Mouse (Mus musculus) T-helper 1 cell (primary cell): ENCODE results near the gene Wdr54.

Experiments
- in situ Hi-C: fragments of 300-600 bp; cut with MboI, MseI; formaldehyde crosslinking; loops from one replicate; pipeline ENCODE4 v1.15.1; 2025; ENCODE audit warnings: high pct_unique_total_duplicates

The Wdr54 gene

DNA sequence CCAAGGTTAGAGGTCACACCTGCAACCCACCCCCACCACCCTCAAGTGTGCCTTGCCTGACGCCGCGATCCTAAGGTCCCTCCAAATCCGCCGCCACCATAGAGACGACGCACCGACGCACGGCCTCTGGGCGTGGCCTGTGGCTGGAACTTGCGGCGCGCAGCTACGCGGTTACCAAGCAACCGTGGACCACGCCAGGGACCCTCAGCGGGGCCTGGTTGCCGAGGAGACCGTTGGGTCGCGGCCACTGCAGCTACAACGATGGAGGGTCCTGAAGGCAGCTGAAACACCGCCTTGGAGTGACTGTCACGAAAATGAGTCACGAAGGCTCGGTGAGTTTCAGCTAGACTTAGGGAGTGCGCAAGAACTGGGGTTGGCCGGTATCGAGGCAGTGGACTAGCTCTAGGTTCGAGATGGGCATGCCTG lies at the start of gene Wdr54, which contains the start of gene 1700003E16Rik:
Wdr54 (minus strand) TSS at position 139 of the 426 bp plus-strand sequence.
1700003E16Rik (plus strand) TSS at position 146 of the 426 bp plus-strand sequence.
- in situ Hi-C loops = loop anchor here (5.0 kb wide), 1 partner anchor 49 kb away; the partner anchor contains the start of gene Mrpl53

DNA sequence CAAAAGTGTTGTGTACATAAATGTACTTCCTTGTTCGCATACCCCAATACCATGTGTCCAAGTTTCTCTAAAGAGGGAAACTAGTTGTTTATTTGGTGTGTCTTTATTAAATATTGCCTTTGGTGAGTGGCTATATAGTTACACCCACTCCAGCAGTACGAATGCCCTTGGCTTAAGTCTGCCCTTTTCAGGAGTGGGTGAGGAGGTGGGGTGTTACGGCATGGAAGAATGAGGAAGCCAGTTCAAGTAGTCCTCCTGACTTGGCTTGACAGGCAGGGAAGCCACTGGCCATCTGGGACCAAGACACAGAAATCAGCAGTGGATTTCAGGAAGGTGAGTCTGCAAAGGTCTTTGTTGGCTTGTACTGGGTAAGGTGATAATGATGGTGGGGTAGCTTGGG lies 49.7 kb upstream of the Wdr54 start:
- in situ Hi-C loops = no loop called here

DNA sequence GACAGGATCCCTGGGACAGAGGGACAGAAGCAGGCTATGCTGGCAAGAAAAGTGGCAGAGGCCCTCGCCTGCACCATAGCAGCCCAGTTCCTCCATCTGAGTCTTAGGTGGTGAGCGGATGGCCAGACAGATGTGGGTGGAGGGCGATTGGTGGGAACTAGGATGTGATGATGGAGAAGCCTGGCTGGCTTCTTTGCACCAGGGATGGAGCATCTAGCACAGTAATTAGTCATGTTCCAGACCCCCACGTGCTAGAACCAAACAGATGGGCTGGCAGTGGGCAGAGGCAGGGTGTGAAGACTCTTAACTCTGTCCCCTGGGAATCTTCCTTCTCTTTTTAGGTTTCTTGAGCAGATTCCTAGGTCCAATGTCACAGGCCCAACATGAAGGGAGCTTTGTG lies 47.1 kb upstream of the Wdr54 start:
- in situ Hi-C loops = no loop called here

DNA sequence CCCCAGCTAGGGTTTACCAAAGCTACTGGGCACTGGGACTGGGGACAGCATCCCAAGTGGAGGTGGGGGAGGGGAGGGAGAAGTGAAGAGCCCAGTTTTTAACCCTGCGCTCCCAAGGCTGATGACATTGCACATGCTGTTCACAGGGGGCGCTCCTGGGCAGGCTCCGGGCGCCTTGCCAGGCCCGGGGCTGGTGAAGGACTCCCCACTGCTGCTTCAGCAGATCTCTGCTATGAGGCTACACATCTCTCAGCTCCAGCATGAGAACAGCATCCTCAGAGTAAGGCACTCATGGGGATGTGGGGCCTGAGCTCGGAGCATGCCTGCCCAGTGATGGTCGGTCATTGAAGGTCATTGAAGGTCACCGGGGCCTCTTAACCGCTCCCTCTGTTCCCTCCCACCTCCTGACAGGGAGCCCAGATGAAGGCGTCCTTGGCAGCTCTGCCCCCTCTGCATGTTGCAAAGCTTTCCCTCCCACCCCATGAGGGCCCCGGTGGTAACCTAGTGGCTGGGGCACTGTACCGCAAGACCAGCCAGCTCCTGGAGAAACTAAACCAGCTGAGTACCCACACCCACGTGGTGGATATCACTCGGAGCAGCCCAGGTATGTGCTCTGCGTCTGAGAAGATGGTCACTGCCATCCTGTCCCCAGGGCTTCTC lies 41.3 kb upstream of the Wdr54 start:
- in situ Hi-C loops = loop anchor here (10.0 kb wide), 1 partner anchor 337 kb away; the partner anchor contains the start of gene Actg2

DNA sequence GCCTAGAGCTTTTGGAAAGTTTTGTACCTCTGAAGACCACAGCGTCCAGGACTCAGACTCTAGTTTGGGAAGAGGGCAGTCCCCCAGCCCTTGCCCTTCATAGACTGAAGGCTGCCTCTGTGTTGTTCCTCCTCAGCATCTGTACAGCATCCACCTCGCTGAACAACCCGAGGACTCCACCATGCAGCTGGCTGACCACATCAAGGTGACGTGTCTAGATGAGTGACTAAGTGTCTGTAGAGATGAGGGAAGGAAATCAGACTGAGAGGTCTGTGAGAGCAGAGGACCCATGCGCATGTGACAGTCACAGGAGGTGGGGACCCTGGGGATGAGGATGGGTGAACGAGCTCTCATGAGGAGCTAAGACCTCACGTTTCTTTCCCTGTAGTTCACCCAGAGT lies 37.4 kb upstream of the Wdr54 start:
- in situ Hi-C loops = loop anchor here (10.0 kb wide), 1 partner anchor 341 kb away; the partner anchor contains the start of gene Actg2

DNA sequence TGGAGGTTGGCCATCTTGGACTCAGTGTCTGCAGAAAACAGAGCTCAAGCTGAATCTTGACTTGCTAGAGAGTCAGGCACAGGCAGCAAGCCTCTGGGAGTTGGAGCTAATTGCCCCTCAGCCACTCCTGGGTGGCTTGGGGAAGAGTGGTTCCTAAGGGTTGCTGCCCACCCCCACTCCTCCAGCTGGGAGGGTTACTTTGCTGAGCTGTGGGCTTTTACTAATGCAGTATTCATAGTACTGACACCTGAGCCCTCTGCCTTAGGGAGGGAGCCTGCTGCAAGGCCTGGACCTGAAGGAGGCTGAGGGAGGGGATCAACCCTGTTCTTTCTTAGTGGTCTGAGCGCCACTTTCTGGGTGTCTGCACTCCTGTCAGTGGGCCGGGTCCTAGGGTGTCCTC lies 30.7 kb upstream of the Wdr54 start:
- in situ Hi-C loops = no loop called here

DNA sequence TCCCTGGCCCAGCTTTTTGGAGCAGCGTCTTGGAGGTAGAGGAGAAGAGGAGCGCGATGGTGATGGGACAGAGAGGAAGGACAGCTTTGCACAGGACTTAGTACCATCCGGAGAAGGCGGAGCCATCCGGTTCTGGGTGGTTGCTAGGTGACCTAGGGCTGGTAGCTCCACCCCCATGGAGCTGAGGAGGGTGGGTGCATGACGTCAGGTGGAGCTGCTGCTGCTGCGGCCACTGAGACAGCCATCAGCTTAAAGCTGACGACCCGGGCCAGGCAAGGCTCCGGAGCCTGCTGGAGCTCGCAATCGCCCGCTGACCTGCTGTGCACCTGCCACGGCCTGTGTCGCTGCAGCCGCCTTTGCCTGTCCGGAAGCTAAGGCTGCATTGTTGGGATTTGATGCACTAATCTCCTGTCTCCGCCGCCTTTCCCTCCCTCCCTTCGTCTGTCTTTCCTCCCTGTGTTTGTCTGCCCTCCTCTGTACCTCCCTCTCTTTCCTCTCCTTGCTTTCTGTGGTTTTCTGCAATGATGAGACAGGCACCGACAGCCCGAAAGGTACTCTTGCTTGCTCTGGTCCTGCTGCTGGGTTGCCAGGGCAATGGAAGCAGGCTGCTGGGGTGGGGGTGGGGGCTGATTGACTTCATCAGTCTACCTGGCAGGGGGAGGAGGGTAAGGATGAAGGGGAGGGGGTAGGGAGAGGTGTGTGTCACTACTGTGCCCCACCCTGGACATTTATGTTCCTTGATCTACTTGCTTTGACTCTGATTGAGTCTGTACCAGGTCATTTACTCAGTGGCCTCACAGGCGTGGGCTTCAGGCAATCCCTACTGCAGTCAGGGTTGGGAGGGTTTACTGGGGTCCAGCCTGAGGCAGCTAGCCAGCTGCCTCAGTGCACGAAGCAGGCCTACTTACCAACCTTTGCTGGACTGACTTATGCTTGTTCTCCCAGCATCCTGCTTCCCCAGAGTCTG lies 30.0 kb upstream of the Wdr54 start:
- in situ Hi-C loops = no loop called here

DNA sequence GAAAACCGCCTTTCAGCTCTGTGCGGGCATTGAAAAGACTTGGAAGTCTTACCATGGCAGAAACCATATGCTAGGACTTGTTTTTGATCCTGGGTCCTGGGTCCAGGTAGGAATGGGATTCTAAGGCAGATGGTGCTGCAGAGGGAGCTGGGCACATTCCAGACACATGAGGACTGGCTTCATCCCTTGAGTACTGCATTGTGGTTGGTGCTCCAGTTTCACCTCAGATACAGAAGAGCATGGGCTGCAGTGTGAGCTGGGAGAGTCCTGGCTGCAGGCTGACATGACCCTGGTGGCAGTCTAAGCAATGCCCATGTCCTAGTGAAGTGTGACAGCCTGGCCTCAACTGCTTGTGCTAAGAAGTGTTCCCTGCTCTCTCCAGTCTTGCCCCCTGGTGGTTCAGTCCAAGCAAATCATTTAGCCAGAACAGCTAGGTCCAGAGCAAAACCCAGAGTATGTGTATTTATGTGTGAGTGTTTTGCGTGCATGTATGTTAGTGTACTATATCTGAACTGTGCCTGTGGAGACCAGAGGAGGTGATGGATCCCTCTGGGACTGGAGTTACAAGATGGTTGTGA lies 28.8 kb upstream of the Wdr54 start:
- in situ Hi-C loops = no loop called here

DNA sequence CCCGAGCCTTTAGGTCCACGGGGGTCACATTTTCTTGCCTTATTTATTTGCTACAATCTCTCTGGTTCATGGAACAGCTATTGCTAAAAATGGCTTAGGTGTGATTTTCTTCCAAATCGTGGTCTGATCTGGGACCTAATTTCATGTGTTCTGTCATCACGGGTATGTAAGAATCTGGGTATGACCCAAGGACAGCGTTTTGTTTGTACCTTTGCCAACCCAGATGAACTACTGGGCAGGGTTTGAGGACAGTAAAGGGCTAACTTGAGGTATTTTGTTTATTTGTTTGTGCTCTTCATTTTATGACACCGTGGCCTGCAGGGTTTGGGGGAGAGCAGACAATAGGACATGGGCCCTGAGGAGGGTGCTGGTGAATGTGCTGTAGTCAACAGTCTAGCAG lies 24.4 kb upstream of the Wdr54 start:
- in situ Hi-C loops = no loop called here

DNA sequence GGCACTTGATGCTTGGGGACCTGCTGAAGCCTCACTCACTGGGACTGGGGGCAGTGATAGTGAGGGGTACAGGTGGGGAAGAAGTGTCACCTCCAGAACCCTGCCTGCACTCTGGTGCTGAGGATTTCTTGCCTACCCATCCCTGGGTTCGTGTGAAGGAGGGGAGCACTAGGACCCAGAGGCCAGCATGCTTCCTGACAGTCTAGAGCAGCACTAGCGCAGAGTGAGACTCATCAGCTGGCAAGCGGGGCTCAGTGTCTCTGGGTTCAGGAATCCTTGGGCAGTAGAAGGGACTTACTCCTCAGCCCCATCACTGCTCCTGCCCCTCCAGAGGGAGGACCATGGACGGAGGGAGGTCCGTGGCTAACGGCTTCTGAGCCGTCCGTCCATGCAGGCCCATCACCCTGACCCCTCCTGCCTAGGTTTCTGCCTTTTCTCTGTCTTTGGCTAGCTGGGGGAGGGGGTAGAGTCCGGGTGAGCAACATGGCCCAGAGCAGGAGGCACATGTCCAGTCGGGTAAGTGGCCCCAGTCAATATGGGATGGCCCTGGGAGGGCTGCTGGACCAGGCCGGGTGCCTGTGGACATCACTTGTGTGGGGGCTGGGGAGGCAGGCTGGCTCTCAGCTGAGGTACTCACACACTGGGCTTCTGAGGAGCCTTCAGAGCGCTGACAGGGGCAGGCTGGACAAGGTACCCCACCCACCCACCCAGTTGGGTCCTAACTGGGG lies 23.4 kb upstream of the Wdr54 start:
- in situ Hi-C loops = no loop called here

DNA sequence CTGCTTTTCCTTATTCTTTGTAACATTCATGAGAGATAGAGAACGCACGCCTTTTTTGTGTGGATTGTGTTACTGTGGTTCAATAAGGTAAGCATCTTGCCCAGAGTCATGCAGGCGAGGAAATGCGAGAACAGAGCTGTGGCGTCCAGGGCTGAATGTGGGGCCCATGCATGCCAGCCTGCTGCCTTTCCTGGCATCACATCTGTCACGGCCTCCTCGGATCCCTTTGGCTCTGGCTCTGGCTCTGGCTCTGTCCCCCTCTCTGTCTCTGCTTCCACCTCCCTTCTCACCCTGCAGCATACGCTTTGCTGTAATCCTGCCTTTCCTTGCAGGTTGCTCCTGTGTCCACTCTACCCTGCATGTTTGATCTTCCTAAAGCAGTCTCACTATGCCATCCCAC lies 19.8 kb upstream of the Wdr54 start:
- in situ Hi-C loops = no loop called here

DNA sequence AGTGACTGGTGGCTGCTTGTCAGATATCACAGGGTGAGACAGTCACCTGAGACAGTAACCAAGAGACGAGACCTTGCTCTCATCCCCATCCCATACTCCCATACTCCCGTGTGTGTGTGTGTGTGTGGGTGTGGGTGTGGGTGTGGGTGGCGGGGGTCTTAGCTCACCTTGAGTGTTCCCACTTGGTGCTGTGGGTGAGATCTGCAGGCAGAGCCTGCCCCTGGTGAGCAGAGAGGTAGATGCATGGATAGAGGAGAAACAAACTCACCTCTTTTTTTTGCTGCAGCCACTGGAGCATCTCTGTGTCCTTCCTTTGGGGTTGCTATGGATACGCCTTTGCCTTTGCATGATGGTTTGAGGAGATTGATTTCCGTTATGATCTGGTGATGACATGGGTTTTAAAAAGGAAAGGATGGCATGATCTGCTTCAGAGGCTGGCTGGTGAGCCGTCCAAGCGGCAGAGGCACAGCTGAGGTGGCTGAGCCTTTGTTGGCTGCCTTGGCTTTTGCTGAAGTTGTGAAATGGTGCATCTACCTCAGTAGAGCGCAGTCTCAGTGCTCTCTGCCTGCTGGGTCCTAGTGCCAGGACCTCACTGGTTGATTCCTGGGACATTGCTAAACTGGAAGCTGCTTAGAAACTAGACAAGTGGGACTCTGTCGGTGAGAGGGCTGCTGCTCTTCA lies 16.2 kb upstream of the Wdr54 start:
- in situ Hi-C loops = no loop called here

DNA sequence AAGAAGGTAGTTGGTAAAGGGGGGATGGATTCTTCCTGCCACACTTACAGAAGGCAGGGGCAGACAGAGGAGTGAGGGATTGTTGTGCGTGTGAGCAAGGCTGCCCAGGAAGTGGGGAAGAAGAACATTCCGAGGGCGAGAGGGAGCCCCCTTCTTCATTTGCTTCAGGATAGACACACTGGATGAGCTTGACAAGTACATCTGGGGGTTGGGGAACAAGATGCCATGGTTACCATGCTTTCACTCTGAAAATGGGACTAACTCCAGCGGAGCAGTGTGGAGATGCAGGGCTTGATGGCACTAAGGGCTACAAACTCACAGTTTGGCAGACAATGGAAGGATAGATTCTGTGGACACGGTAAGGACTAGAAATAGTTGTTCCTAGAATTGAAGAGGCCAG lies 14.9 kb upstream of the Wdr54 start:
- in situ Hi-C loops = no loop called here

DNA sequence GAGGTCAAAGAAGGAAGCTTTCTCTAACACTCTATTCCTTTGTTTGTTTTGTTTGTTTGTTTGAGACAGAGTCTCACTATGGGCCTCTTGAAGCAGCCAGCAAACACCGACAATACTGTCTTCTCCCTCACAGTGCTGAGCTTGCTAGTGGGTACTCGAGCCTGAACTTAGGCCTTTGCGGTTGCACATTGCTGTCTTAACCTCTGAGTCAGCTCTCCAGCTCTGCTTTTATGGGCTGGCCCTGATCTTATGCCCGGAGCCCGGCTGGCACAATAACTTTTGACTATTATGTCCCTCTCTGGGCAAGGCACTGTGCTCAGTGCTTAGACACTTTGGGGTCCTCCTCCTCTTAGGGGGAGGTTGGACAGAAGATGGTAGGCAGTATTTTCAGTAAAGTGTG lies 13.7 kb upstream of the Wdr54 start:
- in situ Hi-C loops = no loop called here

DNA sequence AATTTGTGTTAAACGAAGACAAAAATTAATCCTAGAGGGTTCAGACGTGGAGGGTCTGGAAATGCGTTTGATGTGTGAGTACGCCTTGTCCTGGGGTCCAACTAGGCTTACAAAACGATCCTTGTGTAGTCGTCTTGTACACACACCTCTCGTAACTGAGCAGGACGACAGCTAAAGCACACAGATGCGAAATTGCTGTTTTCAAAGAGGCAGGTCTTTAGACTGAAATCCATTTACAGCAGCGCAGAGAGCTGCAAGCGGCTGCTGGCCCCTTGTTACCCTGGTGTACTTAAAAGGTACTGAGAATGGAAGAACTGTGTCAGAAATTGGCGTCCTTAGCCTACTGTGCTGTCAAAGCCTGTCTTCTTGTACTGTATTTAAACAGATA lies 10.0 kb upstream of the Wdr54 start:
- in situ Hi-C loops = no loop called here

DNA sequence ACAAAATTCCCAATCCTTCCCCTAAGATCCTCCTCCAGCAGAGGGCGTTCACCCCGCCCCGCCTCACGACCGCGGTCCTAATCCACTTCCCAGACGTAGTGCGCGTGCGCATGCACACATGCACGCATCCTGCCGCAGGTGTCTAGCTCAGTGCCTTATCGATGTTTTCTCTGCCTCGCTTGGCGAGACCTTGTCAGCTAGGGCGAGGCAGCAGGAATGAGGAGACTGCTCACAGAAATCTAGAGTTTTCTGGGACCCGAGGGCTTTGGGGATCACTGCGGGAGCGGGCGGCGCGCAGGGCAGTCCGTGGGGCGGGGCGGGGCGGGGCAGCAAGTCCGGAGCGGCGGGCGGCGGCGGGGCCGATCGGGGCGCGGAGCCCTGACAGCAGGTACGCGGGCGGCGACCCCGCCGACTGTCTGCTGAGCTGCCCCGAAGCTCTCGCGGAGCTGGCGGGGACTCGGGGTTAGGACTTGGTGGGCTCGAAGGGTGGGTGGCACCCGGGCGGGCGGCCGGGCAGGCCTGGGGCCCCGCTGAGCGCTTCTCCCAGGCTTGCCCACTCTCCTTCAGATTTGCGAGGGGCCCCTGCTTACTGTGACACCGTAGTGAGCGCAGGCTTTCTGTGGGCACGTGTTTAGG lies 9.5 kb upstream of the Wdr54 start, which contains the start of gene Dctn1:
Dctn1 (plus strand) TSS at position 314 of the 636 bp plus-strand sequence.
- in situ Hi-C loops = no loop called here

DNA sequence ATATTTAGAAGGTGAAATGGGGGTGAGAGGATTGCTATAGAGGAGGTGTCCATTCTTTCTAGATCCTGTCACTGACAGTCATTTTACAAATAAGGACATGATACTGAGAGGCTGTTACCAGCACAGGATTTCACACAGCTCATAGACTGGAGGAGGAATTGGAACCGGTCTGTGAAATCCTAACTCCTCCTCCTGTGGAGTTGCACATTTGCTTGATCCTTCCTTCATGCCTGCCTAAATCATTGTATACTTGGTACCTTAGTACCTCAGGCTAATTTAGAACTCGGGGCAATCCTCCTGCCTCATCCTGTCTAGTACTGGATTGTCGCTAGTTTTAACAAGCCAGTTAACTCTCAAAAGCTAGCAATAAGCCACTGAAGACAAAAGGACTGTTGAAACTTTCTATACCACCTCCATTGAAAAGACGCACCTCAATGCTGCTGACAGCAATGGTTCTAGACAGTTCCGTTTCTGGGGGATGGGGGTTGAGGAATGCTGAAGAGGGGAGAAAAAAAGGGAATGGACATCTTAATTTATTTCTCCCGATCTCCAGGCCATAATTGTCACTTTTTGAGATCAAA lies 8.9 kb upstream of the Wdr54 start:
- in situ Hi-C loops = no loop called here

DNA sequence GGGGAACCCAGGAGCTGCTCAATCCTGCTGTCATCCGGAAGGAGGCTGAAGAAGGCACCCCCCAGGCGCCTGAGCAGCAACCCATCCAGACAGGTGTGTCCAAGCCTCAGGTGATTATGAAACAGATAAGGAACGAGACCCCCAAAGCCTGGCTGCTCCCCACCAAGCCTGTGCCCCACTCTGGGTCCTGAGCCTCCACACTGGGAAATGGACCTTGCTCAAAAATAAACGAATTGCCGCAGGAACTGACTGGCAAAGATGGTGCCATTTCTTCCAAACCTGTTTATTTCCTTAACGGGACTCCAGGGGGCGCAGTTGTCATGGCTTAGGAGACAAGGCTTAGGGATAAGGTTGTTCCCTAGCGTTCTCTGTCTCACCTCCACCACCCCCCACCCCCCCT lies 6.5 kb upstream of the Wdr54 start:
- in situ Hi-C loops = no loop called here

DNA sequence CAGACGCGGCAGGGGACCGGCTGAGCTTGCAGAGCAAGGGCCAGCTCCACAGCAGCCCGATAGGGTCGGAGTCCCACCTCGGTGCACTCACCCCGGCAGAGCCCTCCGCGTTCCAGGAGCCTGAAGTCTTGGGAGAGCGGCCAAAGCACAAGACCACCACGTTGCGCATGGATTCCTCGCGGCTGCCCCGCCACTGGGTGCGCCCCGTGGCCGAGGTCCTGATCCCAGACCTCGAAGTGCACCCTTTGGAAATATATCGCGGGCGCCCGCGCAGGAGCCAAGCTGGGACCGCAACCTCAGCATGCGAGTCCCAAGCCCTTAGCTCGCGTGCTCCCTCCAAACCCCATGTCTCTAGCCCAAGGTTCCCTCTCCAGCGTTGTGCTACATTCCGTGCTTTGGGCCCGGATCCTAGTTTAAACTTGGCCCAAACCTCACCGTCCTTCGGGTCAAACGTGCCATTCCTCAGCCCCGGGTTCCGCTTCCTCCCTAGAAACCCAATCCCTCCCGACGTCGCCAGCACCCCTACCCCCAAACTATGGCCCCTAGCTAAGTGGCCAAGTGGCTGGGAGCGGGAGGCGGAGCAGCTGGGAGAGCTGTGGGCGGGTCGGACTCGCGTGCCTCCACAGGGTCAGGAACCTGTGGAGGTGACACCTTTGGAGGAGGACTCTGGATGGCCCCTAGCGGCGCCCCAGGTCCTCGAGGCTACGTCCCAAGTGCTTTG lies 5.9 kb upstream of the Wdr54 start:
- in situ Hi-C loops = no loop called here
